Mouse (Mus musculus) forebrain, embryonic 10.5 days (tissue): Measurements from ENCODE around the gene Ndel1. TPM values are rescaled to one million over a fixed set of nuclear protein-coding genes. Genes with fewer than 3 reads are reported as not detected.
"Not testable (repeated sequence)": the region's sequence is repeated elsewhere in the genome, so short reads cannot be mapped to it uniquely, and the experiment has no call there.

Source experiments
- DNase-seq: peaks from one replicate; pipeline ENCODE4 v3.0.0-alpha.2; 2017; ENCODE audit warnings: low spot score; ENCODE audit errors: extremely low spot score
- H3K27ac ChIP-seq: fragments of 300-500 bp; sonication (generic); 2 replicates; pipeline ENCODE4 v1.5.1; 2016; ENCODE audit warnings: mild to moderate bottlenecking
- H3K27me3 ChIP-seq: fragments of 300-500 bp; sonication (generic); 2 replicates; pipeline ENCODE4 v1.6.1; 2016; ENCODE audit warnings: mild to moderate bottlenecking; ENCODE audit not compliant: poor library complexity, severe bottlenecking
- H3K36me3 ChIP-seq: fragments of 300-500 bp; sonication (generic); replicated peaks from 2 replicates; pipeline ENCODE4 v1.6.1; 2016; ENCODE audit warnings: mild to moderate bottlenecking, moderate library complexity
- H3K4me1 ChIP-seq: fragments of 300-500 bp; sonication (generic); 2 replicates; pipeline ENCODE4 v1.6.1; 2016
- H3K4me3 ChIP-seq: fragments of 300-500 bp; sonication (generic); 2 replicates; pipeline ENCODE4 v1.5.1; 2016; ENCODE audit warnings: mild to moderate bottlenecking, moderate library complexity
- H3K9me3 ChIP-seq: fragments of 300-500 bp; sonication (generic); 2 replicates; pipeline ENCODE4 v1.6.1; 2016; ENCODE audit warnings: mild to moderate bottlenecking, moderate library complexity
- WGBS: fragments of 180-500 bp; shearing (Covaris S2); methylation state at CpG from one replicate; pipeline ENCODE4 v1.1.7; 2016; 5-methylcytosine and 5-hydroxymethylcytosine counted together
- polyA plus RNA-seq: library from polyadenylated mRNA; unstranded; fragments of >200 nt; fragmentation: Nextera tagmentation; extraction: Ambion mirVana; gene quantifications from 2 replicates; pipeline ENCODE4 v1.2.1, GENCODE M21; 2016

Gene Ndel1
- polyA plus RNA-seq, 1 experiment from 2014 or later = 51.3 TPM

DNA sequence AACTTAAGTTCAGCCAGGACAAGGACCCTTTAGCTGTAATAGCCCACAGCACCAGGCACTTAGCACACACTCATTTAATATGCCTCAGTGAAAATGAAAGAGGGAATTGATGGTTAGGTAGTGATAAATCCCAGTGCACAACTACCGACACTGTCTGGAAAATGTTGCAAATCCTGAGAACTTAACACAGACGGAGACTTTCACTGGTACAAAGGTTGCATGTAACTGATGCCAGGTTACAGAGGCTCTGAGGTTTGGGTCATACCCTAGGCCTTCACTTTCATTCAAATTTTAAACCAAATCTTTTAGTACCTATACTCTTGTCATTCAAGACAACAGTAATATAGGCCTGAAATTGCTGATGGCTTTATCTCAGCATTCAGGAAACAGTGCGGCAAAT, 14.3 kb downstream of the Ndel1 start:
- Histone ChIP-seq H3K27me3 (no peaks in the 10 kb centered on the region), H3K27ac (no peak overlapping the region), H3K36me3 (no peaks in the 10 kb centered on the region), H3K4me1 (peaks cover 14% of the 10 kb centered on the region), H3K4me3 (no peak overlapping the region), H3K9me3 (no peaks in the 10 kb centered on the region)
- DNase-seq = no peak
- WGBS = 92% methylated on average over 3 of the region's 3 CpGs

DNA sequence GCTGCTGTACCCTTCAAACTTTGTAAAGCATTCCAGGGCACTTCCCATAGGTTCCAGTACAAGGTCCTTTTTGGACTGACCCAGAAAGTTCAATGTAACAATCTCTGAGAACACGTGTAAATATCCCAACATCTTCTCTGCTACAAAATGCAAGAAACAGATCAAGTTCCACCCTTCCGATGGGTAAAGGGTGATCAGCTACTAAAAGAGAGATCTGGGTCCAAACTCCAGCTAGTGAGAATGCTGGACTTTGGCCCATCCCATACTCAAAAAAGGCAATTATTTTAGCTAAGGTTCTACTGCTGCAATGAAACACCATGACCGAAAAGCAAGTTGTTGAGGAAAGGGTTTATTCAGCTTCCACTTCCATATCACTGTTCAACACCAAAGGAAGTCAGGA, 17.0 kb downstream of the Ndel1 start:
- Histone ChIP-seq H3K36me3 (no peaks in the 10 kb centered on the region), H3K27me3 (no peaks in the 10 kb centered on the region), H3K4me1 (peaks cover 29% of the 10 kb centered on the region), H3K27ac (no peak overlapping the region), H3K9me3 (no peaks in the 10 kb centered on the region), H3K4me3 (no peak overlapping the region)
- no peak for DNase-seq
- WGBS = 84% methylated on average over 3 of the region's 3 CpGs

- H3K27ac ChIP-seq = peak overlapping the region; percentile 89
Observed at GRCm38 (mm10) chr11:68853611-68854401, 17.9 kb downstream of the Ndel1 start.

DNA sequence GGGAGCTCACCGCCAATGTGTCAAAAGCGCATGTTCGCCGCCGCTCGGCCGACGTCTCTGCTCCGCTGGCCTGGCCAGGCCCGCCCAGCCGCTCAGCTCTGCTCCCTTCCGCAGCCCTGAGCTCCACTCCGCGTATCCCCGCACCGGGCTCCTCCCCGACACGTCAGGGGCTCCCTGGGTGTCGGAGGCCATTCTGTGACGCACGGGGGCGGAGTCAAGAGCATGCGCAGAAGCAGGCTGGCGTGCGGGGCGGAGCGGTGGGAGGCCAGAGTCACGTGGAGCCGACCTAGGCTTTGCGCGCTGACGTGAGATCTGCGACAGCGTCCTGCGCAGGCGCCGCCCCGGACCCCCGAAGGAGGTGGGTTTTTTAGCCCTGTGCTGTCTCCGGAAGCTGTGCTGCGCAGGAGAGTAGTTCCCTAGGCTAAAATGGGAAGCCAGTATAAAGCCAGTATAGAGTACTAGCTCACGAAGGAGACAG, 18.7 kb downstream of the Ndel1 start:
- under 1% methylated on average over 42 of the region's 42 CpGs for WGBS
- Histone ChIP-seq H3K9me3 (no peaks in the 10 kb centered on the region), H3K36me3 (no peaks in the 10 kb centered on the region)

More at GRCm38 (mm10) chr11:68853611-68854401, 17.9 kb downstream of the Ndel1 start:
- H3K4me3 ChIP-seq = peak overlapping the region; percentile 70
- H3K27me3 ChIP-seq = no peaks in the 10 kb centered on the region
- WGBS = 52% methylated on average over 14 of the region's 14 CpGs
- no peaks in the 10 kb centered on the region for H3K36me3 ChIP-seq
- H3K4me1 ChIP-seq = peaks cover 31% of the 10 kb centered on the region
- DNase-seq = no peak
- H3K9me3 ChIP-seq = no peaks in the 10 kb centered on the region

DNA sequence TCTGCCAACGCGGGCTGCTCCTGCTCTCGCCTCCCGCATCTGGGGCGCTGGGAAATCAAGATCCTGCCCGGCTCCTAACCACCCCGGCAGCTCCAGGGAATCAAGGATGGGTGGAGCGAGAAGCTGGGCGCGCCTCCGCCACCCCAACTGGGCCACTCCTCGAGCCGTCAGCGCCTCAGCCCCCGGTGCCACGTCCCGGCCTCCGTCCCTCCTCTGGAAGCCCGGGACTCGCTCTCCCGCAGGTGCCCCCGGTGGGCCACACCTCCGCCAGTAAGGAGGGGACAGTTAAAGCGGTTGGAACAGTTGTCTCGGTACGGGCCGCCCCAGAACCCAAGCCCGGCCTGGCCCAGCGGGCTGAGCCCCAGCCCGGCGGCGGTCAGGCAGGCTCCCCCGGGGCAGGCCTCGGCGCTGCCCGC, 19.2 kb downstream of the Ndel1 start:
- H3K27ac ChIP-seq = peak overlapping the region; percentile 89
- no peaks in the 10 kb centered on the region for H3K9me3 ChIP-seq
- peak overlapping the region; percentile 70 for H3K4me3 ChIP-seq
- H3K27me3 ChIP-seq = no peaks in the 10 kb centered on the region
- no peaks in the 10 kb centered on the region for H3K36me3 ChIP-seq
- DNase-seq = peak; percentile 60
- WGBS = under 1% methylated on average over 36 of the region's 36 CpGs
- H3K4me1 ChIP-seq = peaks cover 31% of the 10 kb centered on the region

More for the DNA sequence above, 18.7 kb downstream of the Ndel1 start:
- peak; percentile 100 for DNase-seq
- Histone ChIP-seq H3K4me3 (peak overlapping the region; percentile 70), H3K27ac (peak overlapping the region; percentile 89), H3K4me1 (peaks cover 31% of the 10 kb centered on the region), H3K27me3 (no peaks in the 10 kb centered on the region)

- Histone ChIP-seq H3K4me1 (peaks cover 31% of the 10 kb centered on the region), H3K9me3 (no peaks in the 10 kb centered on the region), H3K36me3 (no peaks in the 10 kb centered on the region), H3K4me3 (peak overlapping the region; percentile 70), H3K27ac (peak overlapping the region; percentile 89), H3K27me3 (no peaks in the 10 kb centered on the region)
- no peak for DNase-seq
- 6% methylated on average over 13 of the region's 13 CpGs for WGBS
Observed at GRCm38 (mm10) chr11:68851644-68852485, 19.8 kb downstream of the Ndel1 start.

DNA sequence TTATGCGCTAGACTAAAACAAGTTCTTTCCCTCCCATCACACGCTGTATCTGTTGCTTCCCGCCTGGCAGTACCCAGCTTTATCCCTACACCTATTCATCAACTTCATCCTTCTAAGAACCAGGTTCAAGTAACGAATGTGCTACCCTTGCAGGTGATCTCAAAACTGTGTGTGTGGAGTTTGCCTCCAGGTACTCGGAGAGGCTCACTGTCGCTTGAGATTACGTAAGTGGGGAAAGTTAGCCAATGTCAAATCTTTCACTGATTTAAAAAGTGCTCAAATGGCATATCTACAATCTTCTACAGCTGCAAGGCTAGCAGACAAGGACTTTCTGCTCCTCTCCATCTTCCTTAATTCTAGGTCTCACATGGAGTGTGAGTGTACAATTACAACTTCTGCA, 20.8 kb downstream of the Ndel1 start:
- no peak overlapping the region for H3K4me3 ChIP-seq
- WGBS = 86% methylated on average over 7 of the region's 7 CpGs

DNA sequence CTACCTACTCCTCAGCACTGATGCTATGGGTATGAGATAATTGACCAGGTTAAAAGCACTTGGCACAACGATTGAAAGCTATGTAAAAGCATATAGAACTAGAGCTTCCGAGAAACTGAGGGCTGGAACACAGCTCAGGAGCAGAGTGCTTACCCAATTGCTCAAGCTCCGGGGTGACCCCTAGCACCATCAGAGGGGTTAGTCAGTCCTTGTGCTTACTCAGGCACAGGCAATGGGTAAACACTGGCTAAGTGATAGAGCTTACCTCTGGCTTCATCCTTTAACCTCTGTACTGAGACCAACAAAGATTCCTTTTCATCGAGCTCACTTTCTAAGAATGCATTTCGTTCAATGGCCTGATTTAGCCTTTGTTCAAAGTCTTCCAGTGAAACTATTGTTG, 32.1 kb downstream of the Ndel1 start:
- no peaks in the 10 kb centered on the region for H3K9me3 ChIP-seq
- peaks cover 74% of the 10 kb centered on the region for H3K36me3 ChIP-seq
- H3K4me1 ChIP-seq = peaks cover 3% of the 10 kb centered on the region; the same call in 1 of the 2 replicates
- no peak overlapping the region for H3K27ac ChIP-seq
- no peak for DNase-seq
- no peaks in the 10 kb centered on the region for H3K27me3 ChIP-seq
- no peak overlapping the region for H3K4me3 ChIP-seq
- WGBS = 68% methylated on average over 5 of the region's 5 CpGs

More for the DNA sequence above, 20.8 kb downstream of the Ndel1 start:
- Histone ChIP-seq H3K4me1 (peaks cover 31% of the 10 kb centered on the region), H3K27ac (no peak overlapping the region), H3K9me3 (no peaks in the 10 kb centered on the region), H3K36me3 (no peaks in the 10 kb centered on the region), H3K27me3 (no peaks in the 10 kb centered on the region)
- no peak for DNase-seq

DNA sequence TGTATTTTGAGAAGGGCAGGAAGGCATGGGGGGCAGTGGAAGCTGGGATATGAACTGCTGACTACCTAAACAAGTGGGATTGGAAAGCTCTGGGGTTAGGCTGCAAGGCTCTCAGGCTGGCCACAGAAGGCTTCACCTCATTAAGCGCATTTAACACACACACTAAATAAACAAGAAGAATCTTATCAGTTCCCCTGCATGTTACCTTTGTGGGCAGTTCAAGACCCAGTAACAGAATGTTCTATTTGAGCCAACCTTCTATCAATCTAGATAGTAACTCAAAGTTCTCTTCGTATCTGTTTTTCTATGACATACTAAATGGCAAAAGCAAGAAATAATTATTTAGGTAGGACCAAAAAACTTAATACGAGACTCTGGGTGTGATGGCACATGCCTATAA, 36.6 kb downstream of the Ndel1 start:
- H3K36me3 ChIP-seq = peaks cover 80% of the 10 kb centered on the region
- 90% methylated on average over 3 of the region's 3 CpGs for WGBS

DNA sequence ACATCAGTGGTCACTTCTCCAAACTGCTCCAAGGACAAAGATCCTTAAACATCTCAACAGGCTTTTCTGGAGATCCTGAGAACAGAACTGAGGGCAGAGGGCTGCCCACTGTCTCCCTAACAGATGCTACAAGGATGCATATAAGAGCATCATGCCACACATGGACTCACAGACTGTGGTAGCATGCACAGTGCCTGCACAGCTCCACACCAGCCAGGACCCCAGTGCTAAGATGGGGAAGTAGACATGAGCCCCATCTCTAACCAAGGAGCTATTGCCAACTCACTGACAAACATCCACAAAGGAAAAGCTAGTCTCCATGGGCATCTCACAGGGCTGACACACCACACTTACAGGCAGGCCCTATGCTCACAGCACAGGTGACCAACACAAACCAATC, 38.1 kb downstream of the Ndel1 start:
- no peaks in the 10 kb centered on the region for H3K27me3 ChIP-seq
- H3K9me3 ChIP-seq = no peaks in the 10 kb centered on the region
- peaks cover 81% of the 10 kb centered on the region for H3K36me3 ChIP-seq
- no peaks in the 10 kb centered on the region for H3K4me1 ChIP-seq
- no peak for DNase-seq
- no peak overlapping the region for H3K27ac ChIP-seq
- no peak overlapping the region for H3K4me3 ChIP-seq

More for the DNA sequence above, 36.6 kb downstream of the Ndel1 start:
- Histone ChIP-seq H3K9me3 (no peaks in the 10 kb centered on the region), H3K4me3 (no peak overlapping the region), H3K27me3 (no peaks in the 10 kb centered on the region), H3K4me1 (peaks cover 3% of the 10 kb centered on the region; the same call in 1 of the 2 replicates), H3K27ac (no peak overlapping the region)
- DNase-seq = no peak

- no peak overlapping the region for H3K4me3 ChIP-seq
- WGBS = 75% methylated on average over 4 of the region's 4 CpGs
- no peaks in the 10 kb centered on the region for H3K27me3 ChIP-seq
- DNase-seq = no peak
- no peak overlapping the region for H3K27ac ChIP-seq
- no peaks in the 10 kb centered on the region for H3K9me3 ChIP-seq
- H3K36me3 ChIP-seq = peaks cover 84% of the 10 kb centered on the region
- no peaks in the 10 kb centered on the region for H3K4me1 ChIP-seq
Observed at GRCm38 (mm10) chr11:68832793-68833192, 38.9 kb downstream of the Ndel1 start.

DNA sequence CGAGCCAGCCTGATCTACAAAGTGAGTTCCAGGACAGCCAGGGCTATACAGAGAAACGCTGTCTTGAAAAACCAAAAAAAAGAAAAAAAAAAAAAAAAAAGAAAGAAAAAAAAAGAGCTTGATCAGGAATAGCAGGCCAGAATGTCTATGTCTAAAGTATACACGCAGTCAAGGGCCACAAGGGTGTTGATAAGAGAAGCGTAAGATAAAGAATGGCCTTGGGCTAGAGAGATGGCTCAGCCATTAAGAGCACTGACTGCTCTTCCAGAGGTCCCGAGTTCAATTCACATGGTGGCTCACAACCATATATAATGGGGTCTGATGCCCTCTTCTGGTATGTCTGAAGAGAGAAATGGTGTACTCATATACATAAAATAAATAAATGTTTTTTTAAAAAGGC, 40.1 kb downstream of the Ndel1 start:
- H3K9me3 ChIP-seq, DNase-seq, H3K27me3 ChIP-seq, H3K4me3 ChIP-seq, H3K27ac ChIP-seq, H3K4me1 ChIP-seq: not testable (repeated sequence)
- peaks cover 92% of the 10 kb centered on the region for H3K36me3 ChIP-seq
- 92% methylated on average over 5 of the region's 5 CpGs for WGBS

DNA sequence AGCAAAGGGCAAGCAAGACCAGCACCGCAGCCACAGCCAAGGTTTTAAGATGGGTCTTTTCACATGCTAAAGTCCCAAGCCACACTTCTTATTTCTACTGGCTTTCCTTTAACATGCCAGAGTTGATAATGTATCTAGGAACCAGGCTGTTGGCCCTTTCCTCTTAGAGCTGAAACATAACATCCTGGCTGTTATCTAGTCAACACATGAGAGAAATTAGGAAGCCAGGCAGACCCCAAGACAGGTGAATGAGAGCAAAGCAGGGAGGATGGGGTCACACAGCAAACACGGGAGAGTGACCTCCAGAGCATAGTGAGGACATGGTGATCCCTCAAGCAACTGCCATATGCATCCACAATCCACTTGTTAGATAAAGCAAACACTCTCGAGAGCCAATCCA, 44.9 kb downstream of the Ndel1 start:
- Histone ChIP-seq H3K27ac (no peak overlapping the region), H3K4me3 (no peak overlapping the region), H3K27me3 (no peaks in the 10 kb centered on the region), H3K4me1 (no peaks in the 10 kb centered on the region), H3K9me3 (no peaks in the 10 kb centered on the region), H3K36me3 (peaks cover 80% of the 10 kb centered on the region)
- 88% methylated on average over 3 of the region's 3 CpGs for WGBS
- DNase-seq = no peak
